Mouse (Mus musculus): ENCODE measurements around the gene Stx11. TPM values are rescaled to one million over a fixed set of nuclear protein-coding genes. Genes with fewer than 3 reads are reported as not detected.

Gene Stx11
- total RNA-seq, 2 experiments from 2014 or later: 0.32 to 1.2 TPM

Other genes with a start within 250 kb of the Stx11 start
- 10 to 100 TPM; 41.5 to 42.8 TPM for gene Utrn, start 94.9 kb downstream of the Stx11 start, total RNA-seq (2021)
- 1 to 10 TPM; 7.8 to 8.8 TPM for gene Sf3b5, start 41.0 kb upstream of the Stx11 start, total RNA-seq (2021)
- 10 to 100 TPM; 17.4 to 22.9 TPM for gene Plagl1, start 96.2 kb upstream of the Stx11 start, total RNA-seq (2021)
- gene Zc2hc1b, start 213.7 kb upstream of the Stx11 start, total RNA-seq (2021): not detected
- gene Ltv1, start 228.9 kb upstream of the Stx11 start, total RNA-seq (2021): 10 to 100 TPM; 20.5 to 23.2 TPM

All from left cerebral cortex, postnatal 10 days (tissue).